Mouse (Mus musculus) large intestine, adult 2 months (tissue): ENCODE measurements around the gene Sema5a. TPM values are rescaled to one million over a fixed set of nuclear protein-coding genes. Genes with fewer than 3 reads are reported as not detected.
A peak's percentile ranks its signal among the peaks of the same experiment; 100 is the strongest.

Experiments
- DNase-seq: peaks from one replicate; pipeline ENCODE4 v3.0.0-alpha.2; 2012; ENCODE audit warnings: low read depth, low spot score
- WGBS: fragments of 180-500 bp; shearing (Covaris S2); methylation state at CpG from one replicate; pipeline ENCODE4 v1.1.7; 2018; 5-methylcytosine and 5-hydroxymethylcytosine counted together
- polyA plus RNA-seq: library from polyadenylated mRNA; depleted of rRNA; stranded (reverse); fragments of >200 nt; gene quantifications from 2 replicates; pipeline ENCODE4 v1.2.3, GENCODE M21; 2012

The Sema5a gene
- polyA plus RNA-seq, 1 experiment = 3.9 TPM

GRCm38 (mm10) chr15:32496880-32497279 is 252.3 kb downstream of the Sema5a start:
- 66% methylated on average over 4 of the region's 4 CpGs for WGBS
- DNase-seq = no peak

GRCm38 (mm10) chr15:32505941-32506340 is 261.3 kb downstream of the Sema5a start:
- WGBS = 88% methylated on average over 2 of the region's 2 CpGs
- no peak for DNase-seq

- no peak for DNase-seq
Measured at GRCm38 (mm10) chr15:32508282-32508681, 263.7 kb downstream of the Sema5a start.

- no peak for DNase-seq
- 22% methylated on average over 1 of the region's 1 CpGs for WGBS
Measured at GRCm38 (mm10) chr15:32514877-32515276, 270.3 kb downstream of the Sema5a start.

GRCm38 (mm10) chr15:32517954-32518353 is 273.3 kb downstream of the Sema5a start:
- WGBS = 93% methylated on average over 2 of the region's 2 CpGs
- no peak for DNase-seq

- 77% methylated on average over 3 of the region's 3 CpGs for WGBS
- no peak for DNase-seq
Measured at GRCm38 (mm10) chr15:32532539-32532938, 287.9 kb downstream of the Sema5a start.

- DNase-seq = no peak
- 62% methylated on average over 1 of the region's 1 CpGs for WGBS
Measured at GRCm38 (mm10) chr15:32533541-32534080, 289.0 kb downstream of the Sema5a start.

- DNase-seq = no peak
- 79% methylated on average over 6 of the region's 6 CpGs for WGBS
Measured at GRCm38 (mm10) chr15:32536755-32537503, 292.3 kb downstream of the Sema5a start.

GRCm38 (mm10) chr15:32537504-32537792 is 292.8 kb downstream of the Sema5a start:
- 70% methylated on average over 2 of the region's 2 CpGs for WGBS

GRCm38 (mm10) chr15:32538092-32538491 is 293.5 kb downstream of the Sema5a start:
- 80% methylated on average over 3 of the region's 3 CpGs for WGBS

More at GRCm38 (mm10) chr15:32537504-32537792, 292.8 kb downstream of the Sema5a start:
- DNase-seq = no peak

GRCm38 (mm10) chr15:32542746-32543145 is 298.1 kb downstream of the Sema5a start:
- no peak for DNase-seq
- WGBS = 81% methylated on average over 1 of the region's 1 CpGs

More at GRCm38 (mm10) chr15:32538092-32538491, 293.5 kb downstream of the Sema5a start:
- DNase-seq = no peak

- no peak for DNase-seq
- WGBS = 91% methylated on average over 3 of the region's 3 CpGs
Measured at GRCm38 (mm10) chr15:32543181-32543580, 298.6 kb downstream of the Sema5a start.

- DNase-seq = no peak
- WGBS = 61% methylated on average over 3 of the region's 3 CpGs
Measured at GRCm38 (mm10) chr15:32545455-32545854, 300.8 kb downstream of the Sema5a start.

- DNase-seq = no peak
- WGBS = 86% methylated on average over 7 of the region's 7 CpGs
Measured at GRCm38 (mm10) chr15:32546746-32547145, 302.1 kb downstream of the Sema5a start.

GRCm38 (mm10) chr15:32558925-32559324 is 314.3 kb downstream of the Sema5a start:
- no peak for DNase-seq
- WGBS = 75% methylated on average over 2 of the region's 2 CpGs

GRCm38 (mm10) chr15:32562600-32562999 is 318.0 kb downstream of the Sema5a start:
- WGBS = 38% methylated on average over 6 of the region's 6 CpGs
- DNase-seq = peak; percentile 36

- no peak for DNase-seq
- 96% methylated on average over 3 of the region's 3 CpGs for WGBS
Measured at GRCm38 (mm10) chr15:32568181-32568857, 323.7 kb downstream of the Sema5a start.

- 85% methylated on average over 6 of the region's 6 CpGs for WGBS
- DNase-seq = no peak
Measured at GRCm38 (mm10) chr15:32568858-32569387, 324.3 kb downstream of the Sema5a start.

GRCm38 (mm10) chr15:32574327-32574726 is 329.7 kb downstream of the Sema5a start:
- 71% methylated on average over 6 of the region's 6 CpGs for WGBS
- no peak for DNase-seq

- WGBS = 21% methylated on average over 2 of the region's 2 CpGs
- peak; percentile 53 for DNase-seq
Measured at GRCm38 (mm10) chr15:32575212-32575611, 330.6 kb downstream of the Sema5a start.

GRCm38 (mm10) chr15:32579351-32579750 is 334.7 kb downstream of the Sema5a start:
- DNase-seq = no peak
- 81% methylated on average over 4 of the region's 4 CpGs for WGBS
